Mouse (Mus musculus): ENCODE measurements at regions not wholly inside any gene's neighbourhood (a gene's known extent, or its start where the extent isn't known, plus 50 kb on each side); places are given as distances from the start of the nearest gene placed in this dataset.

GRCm38 (mm10) chr13:6167055-6167761 is 305.9 kb downstream of the Klf6 start:
- intact Hi-C loops (cut with DNase I; ENCODE audit: low total_unique reads) = no loop called here
- no peak for DNase-seq

- no peak for DNase-seq
- intact Hi-C loops (cut with DNase I; ENCODE audit: low total_unique reads) = no loop called here
Observed at GRCm38 (mm10) chr13:6173095-6173494, 311.8 kb downstream of the Klf6 start.

GRCm38 (mm10) chr13:6178362-6179070 is 317.2 kb downstream of the Klf6 start:
- intact Hi-C loops (cut with DNase I; ENCODE audit: low total_unique reads) = no loop called here
- no peak for DNase-seq

DNA sequence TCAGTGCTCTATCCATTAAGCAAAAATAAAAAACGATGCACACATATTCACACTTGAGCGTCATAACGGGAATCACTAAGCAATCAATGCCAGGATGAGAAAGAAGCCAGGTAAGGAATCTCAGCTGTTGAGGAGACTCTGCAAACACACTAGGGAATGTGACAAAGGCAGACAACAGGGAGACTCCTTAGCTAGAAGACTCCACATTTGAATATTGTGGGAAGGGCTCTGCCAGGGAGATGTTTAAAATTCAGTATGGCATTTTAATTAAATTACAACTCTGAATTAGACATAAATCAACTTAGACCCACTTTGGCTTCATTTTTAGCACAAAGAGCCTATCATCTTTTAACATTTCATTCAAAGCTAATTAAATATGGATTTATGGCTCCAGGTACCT is 327.9 kb downstream of the Klf6 start:
- intact Hi-C loops (cut with DNase I; ENCODE audit: low total_unique reads) = no loop called here

DNA sequence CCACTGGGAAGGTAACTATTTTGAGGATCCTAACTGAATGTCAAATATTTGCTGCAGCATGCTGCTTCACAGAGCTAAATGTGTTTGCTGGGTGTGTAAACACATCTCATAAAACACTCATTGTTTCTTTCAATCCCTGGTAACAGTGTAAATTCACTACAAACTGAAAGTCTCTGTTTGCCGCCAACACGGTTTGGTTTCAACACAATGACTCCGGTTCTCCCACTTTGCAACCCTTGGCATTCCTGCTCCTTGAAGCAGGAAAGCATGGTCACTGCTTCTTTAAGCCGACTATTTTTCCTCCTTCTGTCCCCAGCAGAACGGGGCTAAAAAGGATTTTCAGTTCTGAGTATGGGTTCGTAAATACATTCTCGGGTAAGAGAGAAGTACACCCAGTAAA is 328.3 kb downstream of the Klf6 start:
- intact Hi-C loops (cut with DNase I; ENCODE audit: low total_unique reads) = no loop called here
- DNase-seq = no peak

More for the DNA sequence above, 327.9 kb downstream of the Klf6 start:
- DNase-seq = no peak

DNA sequence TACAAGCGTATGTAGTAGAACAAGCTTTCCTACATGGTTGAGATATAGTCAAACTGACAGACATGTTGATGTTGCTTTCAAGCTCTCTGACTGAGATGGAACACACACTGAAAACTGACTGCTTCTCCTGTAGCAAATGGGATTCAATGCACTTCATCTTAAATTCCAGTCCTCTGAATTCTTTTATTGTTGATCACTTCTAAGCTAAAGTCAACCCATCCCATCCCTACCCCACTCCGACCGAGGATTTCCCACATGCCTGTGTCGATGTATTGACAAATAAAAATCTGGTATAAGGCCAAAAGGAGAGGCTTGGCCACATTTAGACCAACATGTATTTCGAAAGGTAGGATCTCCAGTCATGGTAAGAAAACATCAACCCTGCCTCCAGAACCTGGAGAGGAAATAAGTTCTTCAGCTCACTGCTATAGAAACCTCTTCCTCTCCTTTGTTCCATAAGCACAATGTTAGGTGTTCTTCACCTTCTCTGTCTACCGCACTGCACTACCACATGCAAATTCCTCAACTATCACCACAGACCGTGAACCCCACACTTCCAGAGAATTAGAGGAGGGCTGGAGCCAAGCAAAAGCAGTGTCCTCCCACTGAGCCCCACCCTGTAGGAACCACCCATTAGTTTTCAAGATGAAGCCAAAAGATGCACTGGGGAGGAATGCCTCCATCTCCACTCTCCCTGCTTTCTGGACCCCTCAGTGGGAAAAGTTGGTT is 330.1 kb downstream of the Klf6 start:
- intact Hi-C loops (cut with DNase I; ENCODE audit: low total_unique reads) = no loop called here
- no peak for DNase-seq

DNA sequence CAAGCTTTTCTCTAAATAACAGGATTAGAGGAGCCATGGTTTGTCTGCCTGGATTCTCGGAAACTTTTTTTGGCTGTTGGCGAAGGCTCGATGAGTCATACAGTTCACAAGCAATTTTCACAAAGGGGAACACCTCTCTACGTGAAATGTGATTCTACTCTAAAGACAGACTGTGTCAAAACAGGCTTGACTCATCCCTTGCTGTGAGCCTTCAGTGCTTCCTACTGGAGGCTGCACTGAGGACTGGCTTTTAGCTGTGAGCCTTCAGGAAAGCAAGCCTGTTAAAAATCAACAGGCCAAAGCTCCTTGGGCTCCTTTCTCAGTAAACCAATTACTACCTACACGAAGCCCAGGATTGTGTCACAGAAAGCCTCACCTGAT is 330.6 kb downstream of the Klf6 start:
- intact Hi-C loops (cut with DNase I; ENCODE audit: low total_unique reads) = no loop called here
- no peak for DNase-seq

DNA sequence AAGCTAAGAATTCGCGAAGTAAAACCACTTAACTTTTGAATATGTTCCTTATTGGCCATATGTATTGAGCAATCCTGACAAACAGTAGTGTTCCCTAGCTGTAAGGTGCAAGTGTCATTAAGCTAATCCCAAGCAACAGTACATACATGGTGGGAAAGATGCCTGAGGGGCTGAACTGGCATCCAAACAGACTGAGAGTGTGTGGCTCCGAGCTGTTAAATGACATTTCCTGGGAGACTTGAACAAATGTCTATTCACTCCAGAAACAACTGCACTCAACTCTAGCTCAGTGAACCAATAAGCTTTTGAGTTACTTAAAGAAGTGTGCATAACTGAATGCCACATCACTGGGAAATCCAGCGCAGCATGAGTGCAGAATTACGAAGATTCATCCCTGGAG is 335.4 kb downstream of the Klf6 start:
- intact Hi-C loops (cut with DNase I; ENCODE audit: low total_unique reads) = no loop called here
- no peak for DNase-seq

DNA sequence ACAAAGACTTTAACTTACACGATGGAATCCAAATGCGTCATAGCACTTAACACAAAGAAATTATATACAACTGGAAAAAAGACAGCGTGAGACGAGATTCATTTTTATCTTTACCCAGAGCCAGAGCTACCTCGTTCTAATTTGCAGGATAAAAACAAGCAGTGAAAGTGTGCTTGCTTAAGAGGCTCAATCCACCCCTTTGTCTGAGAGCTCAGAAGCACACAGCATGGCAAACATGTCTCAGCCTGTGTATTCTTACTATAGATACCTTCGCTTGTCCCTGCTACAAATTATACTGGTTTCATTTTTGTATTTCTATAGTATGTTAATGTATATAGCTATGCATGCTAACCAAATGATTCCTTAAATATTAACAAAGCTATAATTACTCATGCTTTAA is 337.8 kb downstream of the Klf6 start:
- intact Hi-C loops (cut with DNase I; ENCODE audit: low total_unique reads) = no loop called here
- DNase-seq = no peak

DNA sequence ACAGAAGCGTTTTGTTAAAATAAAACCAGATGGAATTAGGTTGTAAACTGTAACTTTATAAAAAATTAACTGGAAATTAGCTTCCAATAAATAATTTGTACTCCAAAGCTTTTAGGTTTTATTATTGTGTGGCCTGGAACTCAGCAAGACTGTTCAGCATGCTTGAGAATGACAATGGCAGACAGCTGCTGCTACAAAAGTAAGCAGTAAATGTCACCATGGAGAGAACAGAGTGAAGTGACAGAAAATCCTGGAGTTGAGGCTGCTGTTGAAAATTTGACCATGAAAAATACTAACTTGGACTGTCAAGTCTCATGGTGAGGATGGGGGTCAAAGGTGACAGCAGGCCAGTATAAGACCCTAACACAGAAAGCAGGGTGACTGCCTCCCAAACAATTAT is 340.2 kb downstream of the Klf6 start:
- DNase-seq = no peak

GRCm38 (mm10) chr13:6204801-6205200 is 343.1 kb upstream of the Pitrm1 start:
- no peak for DNase-seq
- intact Hi-C loops (cut with DNase I; ENCODE audit: low total_unique reads) = no loop called here

More for the DNA sequence above, 340.2 kb downstream of the Klf6 start:
- intact Hi-C loops (cut with DNase I; ENCODE audit: low total_unique reads) = no loop called here

DNA sequence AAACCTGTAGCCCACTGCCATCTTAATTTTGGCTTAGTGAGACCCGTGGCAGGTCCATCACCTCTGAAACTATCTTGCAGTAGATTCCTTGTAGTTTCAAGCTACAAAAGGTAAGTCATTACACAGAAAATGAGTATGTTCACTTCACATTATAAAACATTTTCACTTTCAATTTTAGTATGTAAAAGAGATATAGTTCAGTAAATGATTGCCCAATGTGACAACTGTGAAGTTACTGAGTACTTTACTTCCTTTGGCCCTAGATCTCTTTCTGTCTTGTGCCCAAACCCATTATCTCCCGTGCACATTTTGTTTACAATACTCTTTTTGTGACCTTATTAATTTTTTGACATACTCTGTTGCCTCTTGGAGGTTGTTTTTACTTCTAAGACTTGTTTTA is 335.4 kb upstream of the Pitrm1 start:
- intact Hi-C loops (cut with DNase I; ENCODE audit: low total_unique reads) = no loop called here

DNA sequence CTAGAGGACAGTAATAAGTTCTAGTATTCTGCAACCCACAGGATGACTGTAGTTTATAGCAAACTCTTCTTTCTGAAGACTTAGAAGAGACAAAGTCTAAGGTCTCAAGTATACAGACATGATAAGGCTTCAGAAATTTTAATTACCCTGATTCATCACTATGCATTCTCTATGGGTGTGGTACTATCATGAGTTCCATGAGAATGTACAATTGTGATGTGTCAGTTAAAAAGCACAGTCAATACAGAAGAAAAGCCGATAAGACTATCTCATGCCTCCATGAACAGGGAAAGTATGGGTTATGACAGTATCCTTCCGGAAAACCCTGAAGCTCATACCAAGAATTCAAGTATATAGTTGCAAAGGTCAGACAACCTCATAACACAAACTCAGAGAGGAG is 333.8 kb upstream of the Pitrm1 start:
- intact Hi-C loops (cut with DNase I; ENCODE audit: low total_unique reads) = no loop called here
- DNase-seq = no peak

More for the DNA sequence above, 335.4 kb upstream of the Pitrm1 start:
- no peak for DNase-seq

- DNase-seq = no peak
- intact Hi-C loops (cut with DNase I; ENCODE audit: low total_unique reads) = no loop called here
Observed at GRCm38 (mm10) chr13:6226087-6226643, 321.8 kb upstream of the Pitrm1 start.

- no peak for DNase-seq
- intact Hi-C loops (cut with DNase I; ENCODE audit: low total_unique reads) = no loop called here
Observed at GRCm38 (mm10) chr13:6228278-6228677, 319.7 kb upstream of the Pitrm1 start.

DNA sequence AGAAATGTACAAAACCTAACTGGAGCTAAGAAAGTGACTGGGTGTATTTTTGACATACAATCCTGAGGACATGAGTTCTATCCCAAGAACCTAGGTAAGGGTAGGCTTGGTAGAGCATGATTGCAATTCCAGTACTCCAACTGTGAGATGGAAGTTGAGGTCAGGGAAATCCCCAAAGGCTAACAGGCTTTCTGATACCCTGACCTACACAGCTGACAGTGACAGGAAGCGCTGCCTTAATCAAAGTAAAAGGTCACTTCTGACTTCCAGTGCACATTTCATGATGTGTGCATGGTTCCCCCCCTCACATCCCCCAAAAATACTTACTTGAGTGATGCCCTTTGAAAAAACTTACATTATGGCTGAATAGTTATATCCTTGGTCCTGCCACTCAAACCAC is 312.6 kb upstream of the Pitrm1 start:
- no peak for DNase-seq
- intact Hi-C loops (cut with DNase I; ENCODE audit: low total_unique reads) = no loop called here

DNA sequence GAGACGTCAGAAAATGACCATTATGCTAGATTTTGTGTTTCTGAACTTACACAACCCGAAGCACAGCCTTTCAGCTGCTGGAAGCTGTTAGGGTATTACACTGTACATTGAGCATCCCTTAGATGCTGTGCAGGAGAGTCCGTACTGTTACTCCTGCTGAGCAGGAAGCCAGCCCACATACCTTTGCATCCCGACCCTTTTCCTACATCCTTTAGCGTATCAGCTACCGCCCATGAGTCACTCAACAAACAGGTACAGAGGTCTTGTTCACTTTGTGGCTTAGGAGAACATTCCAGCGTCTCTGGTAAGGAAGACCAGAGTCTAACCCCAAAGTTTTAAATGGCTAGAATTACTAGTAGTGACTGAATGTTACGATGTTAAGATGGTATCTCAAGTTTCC is 311.4 kb upstream of the Pitrm1 start:
- intact Hi-C loops (cut with DNase I; ENCODE audit: low total_unique reads) = no loop called here
- DNase-seq = no peak

DNA sequence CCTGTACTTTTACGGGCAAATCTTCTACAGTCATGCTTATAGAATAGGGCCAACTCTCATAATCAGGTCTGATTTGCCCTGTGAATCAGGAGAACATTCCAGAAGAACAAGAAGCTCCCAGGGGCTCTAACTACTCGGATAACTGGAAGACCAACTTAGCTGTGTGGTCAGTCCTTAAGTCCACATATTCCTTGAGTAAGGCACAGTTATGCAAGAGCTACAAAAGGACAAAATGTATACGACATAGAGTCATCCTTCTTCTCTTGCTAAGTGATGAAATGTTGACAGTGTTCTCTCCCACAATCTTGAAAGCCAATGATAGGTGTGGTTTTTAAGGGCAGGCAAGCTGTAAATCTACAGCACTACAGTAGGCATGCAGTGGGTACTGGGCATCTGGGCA is 310.7 kb upstream of the Pitrm1 start:
- intact Hi-C loops (cut with DNase I; ENCODE audit: low total_unique reads) = no loop called here
- DNase-seq = no peak

- DNase-seq = no peak
- intact Hi-C loops (cut with DNase I; ENCODE audit: low total_unique reads) = no loop called here
Observed at GRCm38 (mm10) chr13:6240855-6241254, 307.1 kb upstream of the Pitrm1 start.

DNA sequence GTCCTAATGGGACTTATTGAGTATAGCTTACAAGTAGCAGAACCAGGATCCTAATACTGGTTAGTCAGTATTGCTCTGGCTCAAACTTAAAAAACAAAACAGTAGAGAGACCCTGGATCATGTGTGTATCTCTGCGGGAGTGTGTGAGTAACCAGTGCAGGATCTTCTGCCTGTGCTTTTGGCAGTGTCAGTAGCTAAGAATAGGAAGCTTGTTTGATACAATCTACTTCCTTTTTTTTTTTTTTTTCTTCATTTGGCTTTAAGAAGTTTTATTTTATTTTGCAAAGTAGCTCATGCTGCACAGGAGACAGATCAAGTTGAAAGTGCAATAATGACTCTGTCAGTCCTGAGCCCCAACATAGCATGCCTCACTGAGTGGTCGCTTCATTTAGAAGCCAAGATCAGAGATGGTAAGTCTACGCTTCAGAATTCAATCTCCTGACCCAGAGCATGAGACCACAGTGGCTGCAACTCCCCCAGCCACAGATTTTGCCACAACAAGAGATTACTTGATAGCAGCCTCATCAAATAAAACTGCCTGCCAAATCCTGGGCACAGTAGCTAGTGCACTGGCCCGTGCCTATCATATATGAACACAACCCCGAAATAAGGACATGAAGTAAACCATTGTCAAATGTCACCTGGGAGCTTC is 306.4 kb upstream of the Pitrm1 start:
- intact Hi-C loops (cut with DNase I; ENCODE audit: low total_unique reads) = no loop called here
- no peak for DNase-seq
